Mouse (Mus musculus) urinary bladder, postnatal 4 days (tissue): ENCODE measurements around the gene Lrrc18.

Experiments
- DNase-seq, 2 experiments: peaks; one replicate each; pipeline ENCODE4 v3.0.0; 2021 to 2022; ENCODE audit warnings: low spot score in 2 of 2

Lrrc18 gene

DNA sequence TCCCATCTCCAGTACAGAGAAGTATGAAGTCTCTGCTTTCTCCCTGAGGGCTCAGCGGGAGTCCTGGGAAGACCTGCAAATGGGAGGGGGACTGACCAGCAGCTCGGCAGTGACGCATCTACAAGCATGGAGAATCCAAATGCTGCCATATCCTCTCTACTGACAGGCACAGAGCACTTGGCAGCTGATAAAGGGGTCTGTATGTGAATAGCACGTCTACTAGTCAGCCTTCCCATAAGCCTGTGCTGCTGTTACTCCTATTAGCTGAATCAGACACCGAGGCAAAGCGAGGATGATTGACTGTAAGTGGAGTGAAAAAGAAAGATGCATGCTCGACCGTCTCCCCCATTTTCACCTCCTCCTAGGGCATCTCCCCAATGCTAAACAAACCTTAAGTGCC lies 62.3 kb downstream of the Lrrc18 start:
- DNase-seq, result no peak

DNA sequence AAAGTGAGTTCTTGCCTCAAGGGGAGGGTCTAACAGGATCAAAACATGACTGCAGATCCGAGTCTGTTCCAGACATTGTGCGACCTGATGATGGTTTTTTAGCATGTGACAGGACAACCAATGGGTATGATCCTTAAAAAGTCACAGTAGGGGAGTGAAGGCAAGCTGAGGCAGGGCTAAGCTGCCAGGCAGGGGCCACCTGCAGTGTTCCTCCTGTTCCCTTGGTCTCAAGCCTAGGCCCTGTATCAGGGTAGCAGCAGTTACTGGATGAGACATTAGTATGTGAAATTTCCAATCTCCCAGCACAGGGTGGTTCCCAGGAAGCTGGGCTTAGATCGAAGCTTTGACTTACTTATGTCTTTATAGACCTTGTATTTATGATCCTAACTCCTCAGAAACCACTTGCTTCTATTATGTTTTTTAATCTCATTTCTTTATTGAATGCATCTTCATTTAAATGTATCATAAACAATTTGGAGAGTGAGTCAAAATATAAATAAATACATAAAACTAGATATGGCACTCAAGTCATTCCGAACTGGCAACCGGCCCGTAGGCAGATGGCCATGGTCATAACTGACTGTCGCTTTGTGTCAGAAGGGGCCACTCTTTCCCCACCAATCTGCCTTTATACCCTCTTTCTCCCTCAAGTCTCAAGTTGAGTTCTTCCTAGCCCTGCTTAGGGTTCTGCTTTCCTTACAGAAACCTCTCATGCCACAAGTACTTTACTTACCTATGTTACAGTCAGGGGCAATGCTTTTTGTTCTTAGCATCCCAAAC lies 67.9 kb downstream of the Lrrc18 start:
- DNase-seq, result no peak

DNA sequence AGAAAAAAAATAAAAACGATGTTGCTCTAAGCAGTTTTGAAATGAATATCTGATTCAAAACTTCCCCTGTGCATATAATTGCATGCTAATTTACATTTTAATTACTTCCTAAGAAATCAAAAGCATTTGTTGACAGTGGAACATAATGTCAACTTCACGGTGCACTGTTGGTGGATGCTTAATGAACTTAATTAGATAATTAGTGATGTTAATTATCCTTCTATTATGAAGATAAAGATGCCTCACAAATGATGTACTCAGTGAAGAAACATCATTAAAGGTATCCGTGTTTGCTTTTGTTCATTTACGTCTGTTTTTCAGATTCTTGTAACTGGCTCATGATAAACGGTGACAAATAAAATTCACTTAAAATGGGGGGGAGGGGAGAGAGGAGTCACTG lies 71.8 kb downstream of the Lrrc18 start:
- DNase-seq, result no peak
